Mouse (Mus musculus) CH12.LX (cell line): Measurements from ENCODE around the gene Tbp. TPM values are rescaled to one million over a fixed set of nuclear protein-coding genes. Genes with fewer than 3 reads are reported as not detected.

Experiments
- DNase-seq: peaks from one replicate; pipeline ENCODE4 v3.0.0-alpha.2; 2013; ENCODE audit errors: extremely low read depth
- H3K27ac ChIP-seq: 2 replicates; pipeline ENCODE4 v1.5.1; 2012; ENCODE audit warnings: low read depth, mild to moderate bottlenecking, control low read depth, moderate library complexity; ENCODE audit not compliant: insufficient read depth
- H3K27me3 ChIP-seq: replicated peaks from 2 replicates; pipeline ENCODE3; 2012; ENCODE audit warnings: inconsistent platforms
- H3K36me3 ChIP-seq, 2 experiments: replicated peaks in 1 of 2; 2 replicates each; pipeline versions ENCODE3 to v1.6.1; 2012; ENCODE audit warnings: inconsistent platforms in 1 of 2, low read length in 1 of 2, mild to moderate bottlenecking in 1 of 2, mixed read lengths in 1 of 2, moderate library complexity in 1 of 2; ENCODE audit not compliant: control insufficient read depth in 1 of 2, insufficient read depth in 1 of 2
- H3K4me1 ChIP-seq, 2 experiments: 2 replicates each; pipeline ENCODE4 v1.6.1; 2012; ENCODE audit warnings: inconsistent platforms in 1 of 2, moderate library complexity in 1 of 2; ENCODE audit not compliant: insufficient read depth in 2 of 2, control insufficient read depth in 1 of 2
- H3K4me2 ChIP-seq: 2 replicates; pipeline ENCODE4 v1.6.1; 2012; ENCODE audit warnings: low read depth, mild to moderate bottlenecking, control low read depth; ENCODE audit not compliant: poor library complexity, insufficient read depth, severe bottlenecking
- H3K4me3 ChIP-seq, 3 experiments: fragments of 150-350 bp in 1 of 3; sonication (generic) in 1 of 3; replicated peaks in 1 of 3; 2 replicates each; pipeline versions ENCODE3 to v1.5.1; 2011 to 2012; ENCODE audit warnings: low read depth in 2 of 3, low read length in 2 of 3, mild to moderate bottlenecking in 2 of 3, moderate library complexity in 2 of 3, control low read depth in 1 of 3, improper control_type of control experiment in 1 of 3, inconsistent platforms in 1 of 3, mixed read lengths in 1 of 3; ENCODE audit not compliant: poor library complexity in 1 of 3
- H3K79me2 ChIP-seq: replicated peaks from 2 replicates; pipeline ENCODE4 v1.6.1; 2012; ENCODE audit warnings: mild to moderate bottlenecking, moderate library complexity; ENCODE audit not compliant: control insufficient read depth, poor library complexity, insufficient read depth, severe bottlenecking; ENCODE audit errors: extremely low read depth
- H3K9ac ChIP-seq: 2 replicates; pipeline ENCODE4 v1.6.1; 2012; ENCODE audit warnings: low read depth, mild to moderate bottlenecking, control low read depth, moderate library complexity; ENCODE audit not compliant: insufficient read depth
- H3K9me3 ChIP-seq: replicated peaks from 2 replicates; pipeline ENCODE3; 2012; ENCODE audit warnings: low read length, inconsistent platforms, mixed read lengths
- BHLHE40 ChIP-seq: IDR thresholded peaks from 2 replicates; pipeline ENCODE4 v1.6.1; 2011; ENCODE audit warnings: mild to moderate bottlenecking, low read depth, low read length, improper control_type of control experiment
- CHD1 ChIP-seq: IDR thresholded peaks from 2 replicates; pipeline ENCODE4 v1.6.1; 2012; ENCODE audit warnings: low read depth, low read length, improper control_type of control experiment, inconsistent platforms
- CHD2 ChIP-seq: IDR thresholded peaks from 2 replicates; pipeline ENCODE4 v1.6.1; 2011; ENCODE audit warnings: low read length, improper control_type of control experiment
- CTCF ChIP-seq, 2 experiments: IDR thresholded peaks in 1 of 2; conservative IDR thresholded peaks in 1 of 2; 2 replicates each; pipeline ENCODE4 v1.5.1; 2011 to 2012; ENCODE audit warnings: low read depth in 2 of 2, low read length in 2 of 2, improper control_type of control experiment in 1 of 2, inconsistent platforms in 1 of 2, mild to moderate bottlenecking in 1 of 2, moderate library complexity in 1 of 2
- E2F4 ChIP-seq: IDR thresholded peaks from 2 replicates; pipeline ENCODE4 v1.6.1; 2011; ENCODE audit warnings: low read depth, low read length, improper control_type of control experiment; ENCODE audit not compliant: insufficient replicate concordance
- ELF1 ChIP-seq: IDR thresholded peaks from 2 replicates; pipeline ENCODE4 v1.6.1; 2014; ENCODE audit warnings: low read depth, mild to moderate bottlenecking, inconsistent platforms, low read length, improper control_type of control experiment
- EP300 ChIP-seq: IDR thresholded peaks from 2 replicates; pipeline ENCODE4 v1.6.1; 2011; ENCODE audit warnings: low read length, improper control_type of control experiment
- ETS1 ChIP-seq: conservative IDR thresholded peaks from 2 replicates; pipeline ENCODE4 v1.6.1; 2012; ENCODE audit warnings: low read depth, mild to moderate bottlenecking, inconsistent platforms, low read length, improper control_type of control experiment, moderate library complexity
- GABPA ChIP-seq: IDR thresholded peaks from 2 replicates; pipeline ENCODE4 v1.6.1; 2012; ENCODE audit warnings: low read depth, low read length, improper control_type of control experiment, inconsistent platforms; ENCODE audit not compliant: insufficient replicate concordance
- HCFC1 ChIP-seq: IDR thresholded peaks from 2 replicates; pipeline ENCODE4 v1.6.1; 2012; ENCODE audit warnings: low read depth, mild to moderate bottlenecking, inconsistent platforms, low read length, improper control_type of control experiment
- IRF4 ChIP-seq: IDR thresholded peaks from 2 replicates; pipeline ENCODE4 v1.6.1; 2014; ENCODE audit warnings: low read depth, mild to moderate bottlenecking, inconsistent platforms, low read length, improper control_type of control experiment
- JUN ChIP-seq: IDR thresholded peaks from 2 replicates; pipeline ENCODE4 v1.6.1; 2011; ENCODE audit warnings: low read depth, mild to moderate bottlenecking, low read length, improper control_type of control experiment, moderate library complexity; ENCODE audit not compliant: insufficient read depth
- JUND ChIP-seq: conservative IDR thresholded peaks from 2 replicates; pipeline ENCODE4 v1.6.1; 2011; ENCODE audit warnings: low read depth, low read length, improper control_type of control experiment
- KAT2A ChIP-seq: IDR thresholded peaks from 2 replicates; pipeline ENCODE4 v1.6.1; 2012; ENCODE audit warnings: low read length, improper control_type of control experiment, inconsistent platforms; ENCODE audit not compliant: insufficient replicate concordance
- MAFK ChIP-seq: IDR thresholded peaks from 2 replicates; pipeline ENCODE4 v1.6.1; 2011; ENCODE audit warnings: low read length, improper control_type of control experiment; ENCODE audit not compliant: insufficient replicate concordance
- MAX ChIP-seq: IDR thresholded peaks from 2 replicates; pipeline ENCODE4 v1.6.1; 2011; ENCODE audit warnings: low read length, improper control_type of control experiment
- MAZ ChIP-seq: IDR thresholded peaks from 2 replicates; pipeline ENCODE4 v1.6.1; 2012; ENCODE audit warnings: low read depth, mild to moderate bottlenecking, inconsistent platforms, low read length, improper control_type of control experiment, moderate library complexity
- MEF2A ChIP-seq: IDR thresholded peaks from 2 replicates; pipeline ENCODE4 v1.6.1; 2014; ENCODE audit warnings: low read depth, mild to moderate bottlenecking, inconsistent platforms, low read length, improper control_type of control experiment, borderline replicate concordance
- MXI1 ChIP-seq: IDR thresholded peaks from 2 replicates; pipeline ENCODE4 v1.6.1; 2011; ENCODE audit warnings: mild to moderate bottlenecking, low read depth, low read length, improper control_type of control experiment
- MYC ChIP-seq: IDR thresholded peaks from 2 replicates; pipeline ENCODE4 v1.6.1; 2011; ENCODE audit warnings: low read depth, mild to moderate bottlenecking, improper control_type of control experiment, low read length
- NELFE ChIP-seq: IDR thresholded peaks from 2 replicates; pipeline ENCODE4 v1.6.1; 2011; ENCODE audit warnings: low read depth, low read length, improper control_type of control experiment
- NRF1 ChIP-seq: IDR thresholded peaks from 2 replicates; pipeline ENCODE4 v1.6.1; 2014; ENCODE audit warnings: low read depth, mild to moderate bottlenecking, inconsistent platforms, low read length, improper control_type of control experiment, moderate library complexity
- PAX5 ChIP-seq: IDR thresholded peaks from 2 replicates; pipeline ENCODE4 v1.6.1; 2012; ENCODE audit warnings: low read length, inconsistent platforms, mixed read lengths
- POLR2A ChIP-seq: IDR thresholded peaks from 2 replicates; pipeline ENCODE4 v1.6.1; 2011; ENCODE audit warnings: low read depth, mild to moderate bottlenecking, improper control_type of control experiment, low read length
- POLR2AphosphoS2 ChIP-seq: IDR thresholded peaks from 2 replicates; pipeline ENCODE4 v1.6.1; 2011; ENCODE audit warnings: low read depth, low read length, improper control_type of control experiment
- RAD21 ChIP-seq: IDR thresholded peaks from 2 replicates; pipeline ENCODE4 v1.6.1; 2011; ENCODE audit warnings: low read depth, mild to moderate bottlenecking, low read length, improper control_type of control experiment, moderate library complexity
- RCOR1 ChIP-seq: conservative IDR thresholded peaks from 2 replicates; pipeline ENCODE4 v1.6.1; 2012; ENCODE audit warnings: low read depth, mild to moderate bottlenecking, inconsistent platforms, low read length, improper control_type of control experiment
- SIN3A ChIP-seq: IDR thresholded peaks from 2 replicates; pipeline ENCODE4 v1.6.1; 2012; ENCODE audit warnings: low read length, improper control_type of control experiment, inconsistent platforms
- SMC3 ChIP-seq: IDR thresholded peaks from 2 replicates; pipeline ENCODE4 v1.6.1; 2011; ENCODE audit warnings: low read depth, low read length, improper control_type of control experiment
- TBP ChIP-seq: conservative IDR thresholded peaks from 2 replicates; pipeline ENCODE4 v1.6.1; 2011; ENCODE audit warnings: low read depth, low read length, improper control_type of control experiment
- TCF12 ChIP-seq: IDR thresholded peaks from 2 replicates; pipeline ENCODE4 v1.6.1; 2014; ENCODE audit warnings: low read depth, mild to moderate bottlenecking, inconsistent platforms, low read length, improper control_type of control experiment
- UBTF ChIP-seq: IDR thresholded peaks from 2 replicates; pipeline ENCODE4 v1.6.1; 2012; ENCODE audit warnings: low read depth, mild to moderate bottlenecking, inconsistent platforms, low read length, improper control_type of control experiment, moderate library complexity
- USF1 ChIP-seq: IDR thresholded peaks from 2 replicates; pipeline ENCODE4 v1.6.1; 2014; ENCODE audit warnings: low read depth, mild to moderate bottlenecking, inconsistent platforms, low read length, improper control_type of control experiment
- USF2 ChIP-seq: conservative IDR thresholded peaks from 2 replicates; pipeline ENCODE4 v1.6.1; 2011; ENCODE audit warnings: low read depth, low read length, improper control_type of control experiment
- ZC3H11A ChIP-seq: IDR thresholded peaks from 2 replicates; pipeline ENCODE4 v1.6.1; 2012; ENCODE audit warnings: low read depth, mild to moderate bottlenecking, inconsistent platforms, low read length, improper control_type of control experiment
- ZKSCAN1 ChIP-seq: IDR thresholded peaks from 2 replicates; pipeline ENCODE4 v1.6.1; 2012; ENCODE audit warnings: low read depth, inconsistent platforms, low read length, improper control_type of control experiment, borderline replicate concordance
- ZMIZ1 ChIP-seq: IDR thresholded peaks from 2 replicates; pipeline ENCODE4 v1.6.1; 2012; ENCODE audit warnings: low read depth, mild to moderate bottlenecking, inconsistent platforms, low read length, improper control_type of control experiment
- ZNF384 ChIP-seq: IDR thresholded peaks from 2 replicates; pipeline ENCODE4 v1.6.1; 2012; ENCODE audit warnings: low read depth, low read length, improper control_type of control experiment, inconsistent platforms
- dilution Hi-C: fragments of 300-500 bp; cut with MboI; formaldehyde crosslinking; loops from 2 replicates; pipeline ENCODE4 v1.14.3; 2020; ENCODE audit warnings: low sequenced_read_pairs; ENCODE audit not compliant: extremely low pct_unique_long_range_greater_than_20kb, extremely low pct_ligation_motif_present
- in situ Hi-C: fragments of 300-500 bp; cut with MboI; formaldehyde crosslinking; loops from 3 replicates; pipeline ENCODE4 v1.14.3; 2019; ENCODE audit warnings: low sequenced_read_pairs, low pct_ligation_motif_present, low pct_unique_long_range_greater_than_20kb, mixed read lengths
- polyA plus RNA-seq: library from polyadenylated mRNA; unstranded; fragments of >175 nt; gene quantifications from 2 replicates; pipeline ENCODE4 v1.2.1, GENCODE M21; 2012; ENCODE audit warnings: low read depth; ENCODE audit not compliant: insufficient read length
- total RNA-seq, 2 experiments: library from RNA; depleted of rRNA; stranded (reverse); fragments of 300-350 nt in 1 of 2; fragments of >200 nt in 1 of 2; gene quantifications; 2 replicates each; pipeline ENCODE4 v1.2.3; 2012 to 2014

Tbp gene
- total and polyA plus RNA-seq, 3 experiments = 26.5 to 71.4 (median 52.8) TPM

- H3K4me1 ChIP-seq = peaks cover 3 to 10% of the 10 kb centered on the region in 2 experiments; a peak in 2 of 4 replicates
- peak within 1 kb of the TSS; percentile 74 to 93 (median 75) for H3K4me3 ChIP-seq
- H3K27me3 ChIP-seq = no peaks in the 10 kb centered on the region
- H3K4me2 ChIP-seq = peak within 1 kb of the TSS; percentile 83
- peak within 1 kb of the TSS; percentile 61; the same call in 1 of the 2 replicates for H3K27ac ChIP-seq
- peaks cover 0 to 2% of the 10 kb centered on the region in 2 experiments for H3K36me3 ChIP-seq
- peak within 1 kb of the TSS; percentile 81 for H3K9ac ChIP-seq
- TF ChIP-seq MAZ (no peak), RAD21 (no peak), ZMIZ1 (peak; percentile 81), IRF4 (peak; percentile 39; the same call in 1 of the 2 replicates), RCOR1 (no peak), NELFE (peak; percentile 83), HCFC1 (no peak; the same call in 1 of the 2 replicates), CHD2 (peak; percentile 82), ZNF384 (no peak), CTCF (conservative IDR thresholded peaks at IDR 0.05 in 1 of 2, IDR thresholded peaks at IDR 0.05 in 1 of 2; ENCODE audit: low read depth in 2 of 2, low read length in 2 of 2) (no peak), NRF1 (peak; percentile 89), EP300 (no peak), E2F4 (0 out of 2 replicates have a peak, but pooled peaks have one; percentile 59), PAX5 (no peak), TCF12 (peak; percentile 95), MAFK (no peak), GABPA (no peak), BHLHE40 (no peak), MYC (0 out of 2 replicates have a peak, but pooled peaks have one; percentile 34), ZC3H11A (no peak), POLR2A (peak; percentile 90), SIN3A (0 out of 2 replicates have a peak, but pooled peaks have one; percentile 40), MXI1 (peak; percentile 51; the same call in 1 of the 2 replicates), ELF1 (peak; percentile 74), MEF2A (0 out of 2 replicates have a peak, but pooled peaks have one; percentile 24), JUN (no peak), TBP (peak; percentile 87), JUND (no peak), USF1 (no peak), ZKSCAN1 (no peak), MAX (no peak; the same call in 1 of the 2 replicates), SMC3 (no peak), ETS1 (no peak), CHD1 (no peak), POLR2AphosphoS2 (peak; percentile 79), UBTF (no peak), KAT2A (0 out of 2 replicates have a peak, but pooled peaks have one; percentile 40), USF2 (no peak)
- dilution Hi-C loops (no loop called here), in situ Hi-C loops (no loop called here)
- peak; percentile 96 for DNase-seq
- no peaks in the 10 kb centered on the region for H3K9me3 ChIP-seq
- H3K79me2 ChIP-seq = no peaks in the 10 kb centered on the region
Measured at GRCm38 (mm10) chr17:15564014-15564927, 64.6 kb downstream of the Tbp start, which contains the start of gene Prdm9. Gene Prdm9, minus strand, starts transcription at chr17:15564354.
